Mouse (Mus musculus): Measurements from ENCODE around the gene Inppl1.

DNA sequence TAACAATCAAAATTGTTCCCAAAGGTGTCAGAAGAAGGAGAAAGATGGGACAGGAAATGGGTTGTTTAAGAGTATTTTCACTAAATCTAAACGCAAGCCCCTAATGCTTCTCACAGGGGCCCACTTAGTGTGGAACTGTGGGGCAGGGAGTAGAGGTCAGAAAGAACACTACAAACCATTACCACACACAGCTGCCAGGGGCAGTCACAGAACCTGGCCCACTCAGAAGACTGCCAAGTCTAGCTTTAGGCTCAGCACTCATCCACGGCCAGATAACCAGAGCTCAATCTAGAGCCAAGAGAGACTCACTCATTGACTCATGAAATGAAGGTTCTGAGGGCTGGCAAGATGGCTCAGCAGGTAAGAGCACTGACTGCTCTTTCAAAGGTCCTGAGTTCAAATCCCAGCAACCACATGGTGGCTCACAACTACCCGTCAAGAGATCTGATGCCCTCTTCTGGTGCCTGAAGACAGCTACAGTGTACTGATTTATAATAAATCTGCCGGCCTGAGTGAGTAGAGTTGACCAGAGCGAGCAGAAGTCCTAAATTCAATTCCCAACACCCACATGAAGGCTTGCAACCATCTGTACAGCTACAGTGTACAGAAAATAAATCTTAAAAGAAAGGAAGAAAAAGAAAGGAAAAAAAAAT is 2.4 kb downstream of the Inppl1 start:
- TF ChIP-seq CTCF (IDR thresholded peaks at IDR 0.05; ENCODE audit: extremely low read depth, insufficient read length, insufficient replicate concordance, low read depth, low read length) (0 out of 2 replicates have a peak, but pooled peaks have one; percentile 4), POLR2A (IDR thresholded peaks at IDR 0.05; ENCODE audit: low read depth, low read length) (no peak)

Measured in small intestine, adult 2 months (tissue).